Mouse (Mus musculus): ENCODE results near the gene 1700025G04Rik. TPM values are rescaled to one million over a fixed set of nuclear protein-coding genes. Genes with fewer than 3 reads are reported as not detected.

The 1700025G04Rik gene
- polyA plus RNA-seq, 2 experiments, result 1.2 to 2.1 TPM

GRCm38 (mm10) chr1:152038086-152038485 is 51.8 kb downstream of the 1700025G04Rik start:
- no peak overlapping the region for H3K4me3 ChIP-seq (ENCODE audit: insufficient read depth in 1 of 2, low read depth in 2 of 2, low read length in 2 of 2)
- TF ChIP-seq EP300 (IDR thresholded peaks at IDR 0.05; ENCODE audit: low read depth) (no peak), CTCF (IDR thresholded peaks at IDR 0.05; ENCODE audit: low read depth) (no peak)
- 43% methylated on average over 9 of the region's 9 CpGs for WGBS (ENCODE audit: insufficient replicate concordance)
- no peaks in the 10 kb centered on the region for H3K36me3 ChIP-seq (replicated peaks; ENCODE audit: control insufficient read depth, insufficient read depth, low read depth)
- no peaks in the 10 kb centered on the region for H3K27me3 ChIP-seq (ENCODE audit: control insufficient read depth, insufficient read depth, low read length)
- ATAC-seq (ENCODE audit: insufficient read depth), result no peak
- peaks cover 0 to 2% of the 10 kb centered on the region in 2 experiments; a peak in 1 of 4 replicates for H3K4me1 ChIP-seq (replicated peaks; ENCODE audit: control insufficient read depth in 2 of 2, insufficient read depth in 2 of 2, low read length in 1 of 2)
- H3K4me2 ChIP-seq (ENCODE audit: low read depth), result no peak overlapping the region
- H3K9ac ChIP-seq (replicated peaks), result no peak overlapping the region
- no peak for DNase-seq (ENCODE audit: low read depth in 3 of 3, low spot score in 3 of 3)
- H3K27ac ChIP-seq, result no peak overlapping the region
- no peaks in the 10 kb centered on the region for H3K9me3 ChIP-seq (ENCODE audit: control insufficient read depth, low read length)

GRCm38 (mm10) chr1:152037589-152037988 is 52.3 kb downstream of the 1700025G04Rik start:
- Histone ChIP-seq H3K4me1 (replicated peaks; ENCODE audit: control insufficient read depth in 2 of 2, insufficient read depth in 2 of 2, low read length in 1 of 2) (peaks cover 0 to 2% of the 10 kb centered on the region in 2 experiments; a peak in 1 of 4 replicates), H3K4me3 (ENCODE audit: insufficient read depth in 1 of 2, low read depth in 2 of 2, low read length in 2 of 2) (no peak overlapping the region), H3K9ac (replicated peaks) (no peak overlapping the region), H3K27ac (no peak overlapping the region), H3K4me2 (ENCODE audit: low read depth) (no peak overlapping the region), H3K36me3 (replicated peaks; ENCODE audit: control insufficient read depth, insufficient read depth, low read depth) (no peaks in the 10 kb centered on the region), H3K27me3 (ENCODE audit: control insufficient read depth, insufficient read depth, low read length) (no peaks in the 10 kb centered on the region), H3K9me3 (ENCODE audit: control insufficient read depth, low read length) (no peaks in the 10 kb centered on the region)
- DNase-seq (ENCODE audit: low read depth in 3 of 3, low spot score in 3 of 3), result no peak
- 21% methylated on average over 4 of the region's 4 CpGs for WGBS (ENCODE audit: insufficient replicate concordance)
- ATAC-seq (ENCODE audit: insufficient read depth), result no peak
- no peak for TF ChIP-seq CTCF (IDR thresholded peaks at IDR 0.05; ENCODE audit: low read depth)
- TF ChIP-seq EP300 (IDR thresholded peaks at IDR 0.05; ENCODE audit: low read depth), result no peak

GRCm38 (mm10) chr1:152034766-152035165 is 55.2 kb downstream of the 1700025G04Rik start:
- TF ChIP-seq CTCF (IDR thresholded peaks at IDR 0.05; ENCODE audit: low read depth), result no peak
- WGBS (ENCODE audit: insufficient replicate concordance), result 42% methylated on average over 7 of the region's 7 CpGs
- peaks cover 0 to 2% of the 10 kb centered on the region in 2 experiments; a peak in 1 of 4 replicates for H3K4me1 ChIP-seq (replicated peaks; ENCODE audit: control insufficient read depth in 2 of 2, insufficient read depth in 2 of 2, low read length in 1 of 2)
- H3K4me3 ChIP-seq (ENCODE audit: insufficient read depth in 1 of 2, low read depth in 2 of 2, low read length in 2 of 2), result no peak overlapping the region
- H3K27me3 ChIP-seq (ENCODE audit: control insufficient read depth, insufficient read depth, low read length), result no peaks in the 10 kb centered on the region
- H3K27ac ChIP-seq, result no peak overlapping the region
- DNase-seq (ENCODE audit: low read depth in 3 of 3, low spot score in 3 of 3), result no peak
- no peak overlapping the region for H3K9ac ChIP-seq (replicated peaks)
- H3K9me3 ChIP-seq (ENCODE audit: control insufficient read depth, low read length), result no peaks in the 10 kb centered on the region
- no peak for ATAC-seq (ENCODE audit: insufficient read depth)
- H3K4me2 ChIP-seq (ENCODE audit: low read depth), result no peak overlapping the region
- H3K36me3 ChIP-seq (replicated peaks; ENCODE audit: control insufficient read depth, insufficient read depth, low read depth), result no peaks in the 10 kb centered on the region

- no peak overlapping the region for H3K27ac ChIP-seq
- no peak overlapping the region for H3K9ac ChIP-seq (replicated peaks)
- no peaks in the 10 kb centered on the region for H3K27me3 ChIP-seq (ENCODE audit: control insufficient read depth, insufficient read depth, low read length)
- 54% methylated on average over 3 of the region's 3 CpGs for WGBS (ENCODE audit: insufficient replicate concordance)
- no peaks in the 10 kb centered on the region for H3K4me1 ChIP-seq (replicated peaks; ENCODE audit: control insufficient read depth in 2 of 2, insufficient read depth in 2 of 2, low read length in 1 of 2)
- no peak overlapping the region for H3K4me3 ChIP-seq (ENCODE audit: insufficient read depth in 1 of 2, low read depth in 2 of 2, low read length in 2 of 2)
- H3K36me3 ChIP-seq (replicated peaks; ENCODE audit: control insufficient read depth, insufficient read depth, low read depth), result no peaks in the 10 kb centered on the region
- no peaks in the 10 kb centered on the region for H3K9me3 ChIP-seq (ENCODE audit: control insufficient read depth, low read length)
- ATAC-seq (ENCODE audit: insufficient read depth) (no peak), DNase-seq (ENCODE audit: low read depth in 3 of 3, low spot score in 3 of 3) (no peak)
- H3K4me2 ChIP-seq (ENCODE audit: low read depth), result no peak overlapping the region
- no peak for TF ChIP-seq CTCF (IDR thresholded peaks at IDR 0.05; ENCODE audit: low read depth)
- TF ChIP-seq EP300 (IDR thresholded peaks at IDR 0.05; ENCODE audit: low read depth), result no peak
Observed at GRCm38 (mm10) chr1:152033731-152034130, 56.2 kb downstream of the 1700025G04Rik start.

- ATAC-seq (ENCODE audit: insufficient read depth), result no peak
- TF ChIP-seq CTCF (IDR thresholded peaks at IDR 0.05; ENCODE audit: low read depth) (no peak), EP300 (IDR thresholded peaks at IDR 0.05; ENCODE audit: low read depth) (no peak)
- 68% methylated on average over 5 of the region's 5 CpGs for WGBS (ENCODE audit: insufficient replicate concordance)
Observed at GRCm38 (mm10) chr1:152032144-152032543, 57.8 kb downstream of the 1700025G04Rik start.

More at GRCm38 (mm10) chr1:152032144-152032543, 57.8 kb downstream of the 1700025G04Rik start:
- no peak overlapping the region for H3K4me2 ChIP-seq (ENCODE audit: low read depth)
- H3K4me1 ChIP-seq (replicated peaks; ENCODE audit: control insufficient read depth in 2 of 2, insufficient read depth in 2 of 2, low read length in 1 of 2), result no peaks in the 10 kb centered on the region
- H3K27ac ChIP-seq, result no peak overlapping the region
- H3K27me3 ChIP-seq (ENCODE audit: control insufficient read depth, insufficient read depth, low read length), result no peaks in the 10 kb centered on the region
- H3K36me3 ChIP-seq (replicated peaks; ENCODE audit: control insufficient read depth, insufficient read depth, low read depth), result no peaks in the 10 kb centered on the region
- no peak for DNase-seq (ENCODE audit: low read depth in 3 of 3, low spot score in 3 of 3)
- no peak overlapping the region for H3K9ac ChIP-seq (replicated peaks)
- H3K4me3 ChIP-seq (ENCODE audit: insufficient read depth in 1 of 2, low read depth in 2 of 2, low read length in 2 of 2), result no peak overlapping the region
- no peaks in the 10 kb centered on the region for H3K9me3 ChIP-seq (ENCODE audit: control insufficient read depth, low read length)
